Mouse (Mus musculus): ENCODE measurements around the gene Usp45.
A peak's percentile ranks its signal among the peaks of the same experiment; 100 is the strongest.

DNA sequence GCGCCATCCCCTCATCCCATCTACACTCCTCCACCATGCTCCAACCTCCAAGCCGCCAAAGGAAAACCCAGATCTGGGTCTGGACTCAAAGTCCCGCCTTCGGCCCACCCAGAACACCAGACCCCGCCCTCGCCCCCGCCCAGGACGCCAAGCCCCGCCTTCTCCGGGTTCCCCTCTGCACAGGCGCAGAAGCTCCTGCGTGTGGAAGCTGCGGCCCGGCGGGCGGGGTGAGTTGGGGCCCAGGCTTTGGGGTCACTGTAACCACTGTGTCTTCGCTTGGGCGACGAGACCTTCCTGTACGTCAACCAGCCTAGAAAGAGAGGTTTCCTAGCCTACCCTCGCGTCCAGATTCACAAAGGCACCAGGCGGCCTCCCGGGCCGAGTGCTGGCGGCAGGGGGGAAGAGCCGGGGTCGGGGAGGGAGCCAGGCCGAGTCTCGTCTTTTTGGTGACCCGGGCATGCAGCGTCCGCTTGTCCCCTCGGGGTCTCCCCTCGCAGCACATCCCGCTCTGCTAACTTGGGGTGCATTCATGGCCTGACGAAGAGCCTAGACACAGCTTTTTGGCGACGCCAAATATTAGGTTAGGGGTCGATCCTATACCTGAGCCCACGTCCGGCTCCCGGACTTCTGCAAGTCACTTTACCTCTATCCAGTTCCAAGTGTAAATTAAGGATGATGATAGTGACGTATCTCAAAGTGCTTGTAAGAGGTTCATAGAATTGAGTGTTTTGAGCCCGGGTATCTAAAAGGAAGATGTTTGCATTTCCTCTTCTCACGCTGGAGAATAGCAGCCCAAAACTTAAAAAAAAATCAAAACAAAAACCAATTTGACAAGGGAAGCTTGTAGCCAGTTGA lies 9.4 kb downstream of the Usp45 start:
- TF ChIP-seq CTCF (IDR thresholded peaks at IDR 0.05; ENCODE audit: extremely low read depth, insufficient read depth, low read length) (no peak), POLR2A (IDR thresholded peaks at IDR 0.05; ENCODE audit: extremely low read depth, insufficient read depth, low read length) (peak; percentile 79)
